Mouse (Mus musculus): Measurements from ENCODE around the gene Smim24. TPM values are rescaled to one million over a fixed set of nuclear protein-coding genes. Genes with fewer than 3 reads are reported as not detected.

Smim24 gene
- polyA plus RNA-seq, 1 experiment from 2014 or later, result 2.9 TPM

GRCm38 (mm10) chr10:81425236-81425850, 32.5 kb downstream of the Smim24 start:
- no peak for ATAC-seq (ENCODE audit: insufficient number of reproducible peaks, low FRiP score)
- Histone ChIP-seq H3K4me1 (replicated peaks) (peaks cover 50% of the 10 kb centered on the region), H3K9ac (peak overlapping the region; percentile 63), H3K27ac (ENCODE audit: poor library complexity, severe bottlenecking) (peak overlapping the region; percentile 25; the same call in 1 of the 2 replicates), H3K36me3 (peaks cover 5% of the 10 kb centered on the region), H3K9me3 (replicated peaks) (no peaks in the 10 kb centered on the region), H3K4me2 (peak overlapping the region; percentile 90), H3K4me3 (peak overlapping the region; percentile 65), H3K27me3 (replicated peaks) (peaks cover 4% of the 10 kb centered on the region; the same call in 1 of the 2 replicates)
- 37% methylated on average over 10 of the region's 10 CpGs for WGBS

- H3K27ac ChIP-seq (ENCODE audit: poor library complexity, severe bottlenecking), result no peak overlapping the region
- H3K9me3 ChIP-seq (replicated peaks), result no peaks in the 10 kb centered on the region
- 2% methylated on average over 22 of the region's 33 CpGs for WGBS
- peak overlapping the region; percentile 90 for H3K4me2 ChIP-seq
- peaks cover 54% of the 10 kb centered on the region for H3K4me1 ChIP-seq (replicated peaks)
- H3K36me3 ChIP-seq, result no peaks in the 10 kb centered on the region
- peaks cover 4% of the 10 kb centered on the region; the same call in 1 of the 2 replicates for H3K27me3 ChIP-seq (replicated peaks)
- H3K4me3 ChIP-seq, result peak overlapping the region; percentile 65
- peak overlapping the region; percentile 84 for H3K9ac ChIP-seq
- ATAC-seq (ENCODE audit: insufficient number of reproducible peaks, low FRiP score), result no peak
These were observed 33.3 kb downstream of the Smim24 start for GRCm38 (mm10) chr10:81426081-81426671.

DNA sequence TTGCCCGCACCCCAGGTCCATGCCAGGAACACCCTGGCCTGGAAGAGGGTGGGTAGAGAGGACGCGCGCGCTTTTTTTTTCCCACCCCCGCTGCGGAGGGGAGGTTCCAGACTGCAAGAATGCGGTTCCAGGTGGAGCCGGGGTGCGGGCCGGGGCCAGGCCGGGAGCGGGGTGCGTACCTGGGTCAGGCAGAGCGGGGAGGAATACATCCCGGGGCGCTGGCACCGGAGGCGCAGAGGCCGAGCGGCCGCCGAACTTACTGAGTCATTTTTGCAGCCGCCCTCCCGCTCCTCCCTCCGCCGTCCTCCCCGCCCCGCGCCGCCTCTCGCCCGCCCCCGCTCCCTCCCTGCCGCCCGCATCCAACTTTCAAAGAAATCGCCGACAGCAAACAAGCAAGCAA, 34.0 kb downstream of the Smim24 start:
- Histone ChIP-seq H3K4me3 (peak overlapping the region; percentile 65), H3K27me3 (replicated peaks) (peaks cover 4% of the 10 kb centered on the region; the same call in 1 of the 2 replicates), H3K27ac (ENCODE audit: poor library complexity, severe bottlenecking) (no peak overlapping the region), H3K4me2 (peak overlapping the region; percentile 90), H3K36me3 (no peaks in the 10 kb centered on the region), H3K9ac (peak overlapping the region; percentile 84), H3K4me1 (replicated peaks) (peaks cover 55% of the 10 kb centered on the region), H3K9me3 (replicated peaks) (no peaks in the 10 kb centered on the region)
- WGBS, result under 1% methylated on average over 37 of the region's 38 CpGs
- no peak for ATAC-seq (ENCODE audit: insufficient number of reproducible peaks, low FRiP score)

GRCm38 (mm10) chr10:81427327-81427726, 34.5 kb downstream of the Smim24 start:
- Histone ChIP-seq H3K4me2 (peak overlapping the region; percentile 90), H3K4me3 (peak overlapping the region; percentile 65), H3K27ac (ENCODE audit: poor library complexity, severe bottlenecking) (no peak overlapping the region), H3K9me3 (replicated peaks) (no peaks in the 10 kb centered on the region), H3K4me1 (replicated peaks) (peaks cover 51% of the 10 kb centered on the region), H3K9ac (peak overlapping the region; percentile 84), H3K27me3 (replicated peaks) (peaks cover 4% of the 10 kb centered on the region; the same call in 1 of the 2 replicates), H3K36me3 (no peaks in the 10 kb centered on the region)
- ATAC-seq (ENCODE audit: insufficient number of reproducible peaks, low FRiP score), result no peak
- 39% methylated on average over 3 of the region's 3 CpGs for WGBS

DNA sequence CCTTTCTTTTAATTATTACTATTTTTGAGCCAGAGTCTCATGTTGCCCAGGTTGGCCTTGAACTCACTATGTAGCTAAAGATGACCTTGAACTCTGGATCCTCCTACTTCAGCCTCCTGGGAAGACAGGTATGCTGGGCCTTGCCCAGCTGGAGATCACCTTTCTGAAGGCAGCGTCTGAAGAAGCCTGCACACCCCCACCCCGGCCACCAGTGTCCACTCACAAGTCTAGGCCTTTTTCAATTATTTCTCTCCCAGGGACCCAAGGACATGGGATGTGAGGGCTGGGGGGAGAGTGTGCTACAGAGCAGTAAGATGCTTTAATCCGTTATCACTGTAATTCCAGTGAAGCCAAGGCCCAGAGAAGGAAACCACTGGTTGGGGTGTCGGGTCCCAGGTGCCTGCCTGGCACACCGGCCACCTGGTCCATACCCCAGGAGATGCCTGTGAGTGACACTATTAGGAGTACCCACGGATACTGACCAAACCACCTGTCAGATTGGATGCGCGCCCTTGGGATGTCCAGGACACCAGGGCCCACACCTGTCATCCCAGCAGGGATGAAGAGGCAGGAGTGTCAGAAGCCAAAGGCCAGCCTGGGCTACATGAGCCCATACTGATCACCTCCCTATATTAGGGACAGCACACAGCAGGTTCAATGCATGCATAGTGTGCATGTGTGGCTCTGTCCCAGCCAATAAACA, 35.1 kb downstream of the Smim24 start:
- no peak overlapping the region for H3K27ac ChIP-seq (ENCODE audit: poor library complexity, severe bottlenecking)
- H3K9me3 ChIP-seq (replicated peaks), result no peaks in the 10 kb centered on the region
- no peak overlapping the region for H3K9ac ChIP-seq
- ATAC-seq (ENCODE audit: insufficient number of reproducible peaks, low FRiP score), result no peak
- no peaks in the 10 kb centered on the region for H3K36me3 ChIP-seq
- H3K4me1 ChIP-seq (replicated peaks), result peaks cover 50% of the 10 kb centered on the region
- no peak overlapping the region; the same call in 1 of the 2 replicates for H3K4me2 ChIP-seq
- H3K27me3 ChIP-seq (replicated peaks), result peaks cover 4% of the 10 kb centered on the region; the same call in 1 of the 2 replicates
- no peak overlapping the region for H3K4me3 ChIP-seq
- 78% methylated on average over 8 of the region's 8 CpGs for WGBS

- no peak for ATAC-seq (ENCODE audit: insufficient number of reproducible peaks, low FRiP score)
- H3K4me1 ChIP-seq (replicated peaks), result peaks cover 55% of the 10 kb centered on the region
- H3K9ac ChIP-seq, result no peak overlapping the region
- peaks cover 4% of the 10 kb centered on the region; the same call in 1 of the 2 replicates for H3K27me3 ChIP-seq (replicated peaks)
- no peaks in the 10 kb centered on the region for H3K36me3 ChIP-seq
- H3K4me3 ChIP-seq, result no peak overlapping the region
- H3K27ac ChIP-seq (ENCODE audit: poor library complexity, severe bottlenecking), result no peak overlapping the region
- 84% methylated on average over 7 of the region's 7 CpGs for WGBS
- no peak overlapping the region for H3K4me2 ChIP-seq
- no peaks in the 10 kb centered on the region for H3K9me3 ChIP-seq (replicated peaks)
These were observed 35.6 kb downstream of the Smim24 start for GRCm38 (mm10) chr10:81428507-81428870.

DNA sequence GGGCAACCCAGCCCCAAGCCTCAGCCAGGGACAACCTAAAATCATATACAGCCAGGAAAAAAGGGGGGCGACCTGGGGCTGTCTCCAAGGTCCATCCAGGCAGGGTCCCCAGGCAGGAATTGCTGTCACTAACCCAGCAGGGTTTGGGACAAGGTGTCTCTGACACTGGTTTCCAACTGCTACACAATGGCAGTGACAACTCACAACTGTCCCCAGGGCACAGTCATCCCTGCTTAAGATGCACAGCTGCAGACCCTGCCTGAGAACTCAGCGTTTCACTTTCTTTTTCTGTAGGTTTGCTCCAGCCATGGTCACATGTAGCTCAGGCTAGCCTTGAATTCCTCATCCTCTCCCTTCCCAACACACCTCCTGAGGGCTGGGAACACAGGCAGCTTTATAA, 36.2 kb downstream of the Smim24 start:
- Histone ChIP-seq H3K4me1 (replicated peaks) (peaks cover 55% of the 10 kb centered on the region), H3K4me3 (peak overlapping the region; percentile 77), H3K9ac (no peak overlapping the region), H3K4me2 (peak overlapping the region; percentile 90), H3K27ac (ENCODE audit: poor library complexity, severe bottlenecking) (peak overlapping the region; percentile 97; the same call in 1 of the 2 replicates), H3K9me3 (replicated peaks) (no peaks in the 10 kb centered on the region), H3K27me3 (replicated peaks) (peaks cover 10% of the 10 kb centered on the region; the same call in 1 of the 2 replicates), H3K36me3 (no peaks in the 10 kb centered on the region)
- ATAC-seq (ENCODE audit: insufficient number of reproducible peaks, low FRiP score), result no peak
- WGBS, result 30% methylated on average over 2 of the region's 2 CpGs

DNA sequence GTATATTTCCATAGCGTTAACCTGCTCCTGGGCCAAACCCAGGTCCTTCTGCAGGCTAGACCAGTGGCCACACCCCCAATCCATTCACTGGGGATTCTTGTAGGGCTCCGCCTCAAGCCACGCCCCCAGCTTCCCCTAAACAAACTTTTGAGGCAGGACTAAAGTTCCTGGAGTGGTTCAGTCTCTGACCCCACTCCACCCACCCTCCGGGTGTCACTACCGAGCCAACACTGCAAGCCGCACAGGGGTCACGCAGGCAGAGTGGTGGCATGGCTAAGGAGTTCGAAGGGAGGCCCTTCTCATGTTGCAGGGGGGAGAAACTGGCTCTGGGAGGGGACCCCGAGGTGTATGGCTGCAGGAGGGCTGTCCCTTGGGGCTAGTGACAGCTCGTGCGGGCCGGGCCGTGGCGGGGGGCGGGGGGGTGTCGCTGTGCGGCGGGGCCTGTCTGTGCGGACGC, 36.8 kb downstream of the Smim24 start:
- peak; percentile 27 for ATAC-seq (ENCODE audit: insufficient number of reproducible peaks, low FRiP score)
- H3K4me2 ChIP-seq, result peak overlapping the region; percentile 90
- H3K9me3 ChIP-seq (replicated peaks), result no peaks in the 10 kb centered on the region
- peaks cover 50% of the 10 kb centered on the region for H3K4me1 ChIP-seq (replicated peaks)
- peak overlapping the region; percentile 77 for H3K4me3 ChIP-seq
- H3K27me3 ChIP-seq (replicated peaks), result peaks cover 11% of the 10 kb centered on the region; the same call in 1 of the 2 replicates
- H3K36me3 ChIP-seq, result no peaks in the 10 kb centered on the region
- H3K27ac ChIP-seq (ENCODE audit: poor library complexity, severe bottlenecking), result peak overlapping the region; percentile 97
- H3K9ac ChIP-seq, result peak overlapping the region; percentile 81
- WGBS, result 1% methylated on average over 19 of the region's 20 CpGs

GRCm38 (mm10) chr10:81430141-81430830, 37.4 kb downstream of the Smim24 start:
- Histone ChIP-seq H3K4me3 (peak overlapping the region; percentile 77), H3K27ac (ENCODE audit: poor library complexity, severe bottlenecking) (peak overlapping the region; percentile 97), H3K27me3 (replicated peaks) (peaks cover 11% of the 10 kb centered on the region; the same call in 1 of the 2 replicates), H3K4me2 (peak overlapping the region; percentile 90), H3K9ac (peak overlapping the region; percentile 81), H3K9me3 (replicated peaks) (no peaks in the 10 kb centered on the region), H3K4me1 (replicated peaks) (peaks cover 43% of the 10 kb centered on the region), H3K36me3 (no peaks in the 10 kb centered on the region)
- under 1% methylated on average over 83 of the region's 89 CpGs for WGBS
- peak; percentile 30 for ATAC-seq (ENCODE audit: insufficient number of reproducible peaks, low FRiP score)

- H3K9ac ChIP-seq, result peak overlapping the region; percentile 81
These were observed 38.1 kb downstream of the Smim24 start for GRCm38 (mm10) chr10:81430831-81431525.

More at GRCm38 (mm10) chr10:81430831-81431525, 38.1 kb downstream of the Smim24 start:
- Histone ChIP-seq H3K36me3 (no peaks in the 10 kb centered on the region), H3K27me3 (replicated peaks) (peaks cover 11% of the 10 kb centered on the region; the same call in 1 of the 2 replicates), H3K4me3 (peak overlapping the region; percentile 77), H3K4me1 (replicated peaks) (peaks cover 36% of the 10 kb centered on the region), H3K27ac (ENCODE audit: poor library complexity, severe bottlenecking) (peak overlapping the region; percentile 97), H3K4me2 (peak overlapping the region; percentile 90), H3K9me3 (replicated peaks) (no peaks in the 10 kb centered on the region)
- no peak for ATAC-seq (ENCODE audit: insufficient number of reproducible peaks, low FRiP score)
- 2% methylated on average over 52 of the region's 70 CpGs for WGBS

All from heart, embryonic 12.5 days (tissue).